Mouse (Mus musculus): ENCODE data around the gene 2610021A01Rik. TPM values are rescaled to one million over a fixed set of nuclear protein-coding genes. Genes with fewer than 3 reads are reported as not detected.
"Not testable (repeated sequence)": the region's sequence is repeated elsewhere in the genome, so short reads cannot be mapped to it uniquely, and the experiment has no call there.

Gene 2610021A01Rik
- total and polyA plus RNA-seq, 3 experiments, result 17.3 to 27.9 (median 18.2) TPM

DNA sequence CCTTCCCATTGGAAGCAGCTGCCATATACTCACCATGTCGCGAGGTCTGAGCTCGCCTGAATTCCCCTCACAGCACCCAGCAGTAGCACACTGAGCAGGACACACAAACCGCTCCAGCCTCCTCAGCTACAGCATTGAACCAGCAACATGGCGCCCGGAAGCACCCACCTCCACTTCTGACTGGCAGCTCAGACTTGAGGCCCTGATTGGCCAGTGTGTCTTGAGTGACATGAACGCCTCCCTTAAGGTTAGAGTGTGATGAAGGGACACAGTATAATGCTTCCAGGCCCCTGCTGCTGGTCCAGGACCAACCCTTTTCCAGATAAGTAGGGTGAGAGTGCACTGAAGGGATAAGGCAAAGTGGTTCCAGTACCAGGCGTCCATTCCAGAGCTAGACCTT is 38.3 kb upstream of the 2610021A01Rik start:
- DNase-seq (ENCODE audit: extremely low read depth), result no peak
- Histone ChIP-seq H3K4me2 (ENCODE audit: insufficient read depth, low read depth, poor library complexity, severe bottlenecking) (no peak overlapping the region), H3K27ac (ENCODE audit: insufficient read depth, low read depth) (no peak overlapping the region), H3K4me1 (ENCODE audit: control insufficient read depth in 1 of 2, insufficient read depth in 2 of 2) (no peaks in the 10 kb centered on the region), H3K9me3 (replicated peaks; ENCODE audit: low read length) (no peaks in the 10 kb centered on the region), H3K27me3 (replicated peaks) (no peaks in the 10 kb centered on the region), H3K9ac (ENCODE audit: insufficient read depth, low read depth) (no peak overlapping the region), H3K36me3 (replicated peaks in 1 of 2; ENCODE audit: control insufficient read depth in 1 of 2, insufficient read depth in 1 of 2, low read length in 1 of 2) (no peaks in the 10 kb centered on the region), H3K79me2 (replicated peaks; ENCODE audit: control insufficient read depth, extremely low read depth, insufficient read depth, poor library complexity, severe bottlenecking) (no peaks in the 10 kb centered on the region), H3K4me3 (replicated peaks in 1 of 3; ENCODE audit: low read depth in 2 of 3, low read length in 2 of 3, poor library complexity in 1 of 3) (no peak overlapping the region)
- dilution Hi-C loops (cut with MboI; ENCODE audit: extremely low pct_ligation_motif_present, extremely low pct_unique_long_range_greater_than_20kb, low sequenced_read_pairs), result no loop called here
- in situ Hi-C loops (cut with MboI; ENCODE audit: low pct_ligation_motif_present, low pct_unique_long_range_greater_than_20kb, low sequenced_read_pairs), result no loop called here
- TF ChIP-seq TCF12 (IDR thresholded peaks at IDR 0.05; ENCODE audit: low read depth, low read length) (no peak), CHD1 (IDR thresholded peaks at IDR 0.05; ENCODE audit: low read depth, low read length) (no peak), CHD2 (IDR thresholded peaks at IDR 0.05; ENCODE audit: low read length) (no peak), BHLHE40 (IDR thresholded peaks at IDR 0.05; ENCODE audit: low read depth, low read length) (no peak), USF2 (conservative IDR thresholded peaks at IDR 0.05; ENCODE audit: low read depth, low read length) (no peak), HCFC1 (IDR thresholded peaks at IDR 0.05; ENCODE audit: low read depth, low read length) (no peak), PAX5 (IDR thresholded peaks at IDR 0.05; ENCODE audit: low read length) (no peak), GABPA (IDR thresholded peaks at IDR 0.05; ENCODE audit: insufficient replicate concordance, low read depth, low read length) (no peak), ZKSCAN1 (IDR thresholded peaks at IDR 0.05; ENCODE audit: borderline replicate concordance, low read depth, low read length) (no peak), CTCF (conservative IDR thresholded peaks at IDR 0.05 in 1 of 2, IDR thresholded peaks at IDR 0.05 in 1 of 2; ENCODE audit: low read depth in 2 of 2, low read length in 2 of 2) (no peak), USF1 (IDR thresholded peaks at IDR 0.05; ENCODE audit: low read depth, low read length) (no peak), TBP (conservative IDR thresholded peaks at IDR 0.05; ENCODE audit: low read depth, low read length) (no peak), NRF1 (IDR thresholded peaks at IDR 0.05; ENCODE audit: low read depth, low read length) (no peak), RCOR1 (conservative IDR thresholded peaks at IDR 0.05; ENCODE audit: low read depth, low read length) (no peak), MEF2A (IDR thresholded peaks at IDR 0.05; ENCODE audit: borderline replicate concordance, low read depth, low read length) (no peak), ETS1 (conservative IDR thresholded peaks at IDR 0.05; ENCODE audit: low read depth, low read length) (no peak), JUND (conservative IDR thresholded peaks at IDR 0.05; ENCODE audit: low read depth, low read length) (no peak), POLR2AphosphoS2 (IDR thresholded peaks at IDR 0.05; ENCODE audit: low read depth, low read length) (no peak), RAD21 (IDR thresholded peaks at IDR 0.05; ENCODE audit: low read depth, low read length) (no peak)

- H3K4me1 ChIP-seq (ENCODE audit: control insufficient read depth in 1 of 2, insufficient read depth in 2 of 2); H3K27me3 ChIP-seq (replicated peaks); H3K4me2 ChIP-seq (ENCODE audit: insufficient read depth, low read depth, poor library complexity, severe bottlenecking); H3K36me3 ChIP-seq (replicated peaks in 1 of 2; ENCODE audit: control insufficient read depth in 1 of 2, insufficient read depth in 1 of 2, low read length in 1 of 2); dilution Hi-C loops (cut with MboI; ENCODE audit: extremely low pct_ligation_motif_present, extremely low pct_unique_long_range_greater_than_20kb, low sequenced_read_pairs); H3K27ac ChIP-seq (ENCODE audit: insufficient read depth, low read depth); H3K79me2 ChIP-seq (replicated peaks; ENCODE audit: control insufficient read depth, extremely low read depth, insufficient read depth, poor library complexity, severe bottlenecking); in situ Hi-C loops (cut with MboI; ENCODE audit: low pct_ligation_motif_present, low pct_unique_long_range_greater_than_20kb, low sequenced_read_pairs); H3K9me3 ChIP-seq (replicated peaks; ENCODE audit: low read length); H3K4me3 ChIP-seq (replicated peaks in 1 of 3; ENCODE audit: low read depth in 2 of 3, low read length in 2 of 3, poor library complexity in 1 of 3); DNase-seq (ENCODE audit: extremely low read depth); H3K9ac ChIP-seq (ENCODE audit: insufficient read depth, low read depth): not testable (repeated sequence)
Measured at GRCm38 (mm10) chr7:41573562-41573961, 25.5 kb upstream of the 2610021A01Rik start, which contains the start of gene Gm6871. Gene Gm6871 (minus strand): TSS chr7:41573662.

Data from CH12.LX (cell line).